8 mouse cellular contexts compared by ENCODE assay signal in the genomic region with DNA sequence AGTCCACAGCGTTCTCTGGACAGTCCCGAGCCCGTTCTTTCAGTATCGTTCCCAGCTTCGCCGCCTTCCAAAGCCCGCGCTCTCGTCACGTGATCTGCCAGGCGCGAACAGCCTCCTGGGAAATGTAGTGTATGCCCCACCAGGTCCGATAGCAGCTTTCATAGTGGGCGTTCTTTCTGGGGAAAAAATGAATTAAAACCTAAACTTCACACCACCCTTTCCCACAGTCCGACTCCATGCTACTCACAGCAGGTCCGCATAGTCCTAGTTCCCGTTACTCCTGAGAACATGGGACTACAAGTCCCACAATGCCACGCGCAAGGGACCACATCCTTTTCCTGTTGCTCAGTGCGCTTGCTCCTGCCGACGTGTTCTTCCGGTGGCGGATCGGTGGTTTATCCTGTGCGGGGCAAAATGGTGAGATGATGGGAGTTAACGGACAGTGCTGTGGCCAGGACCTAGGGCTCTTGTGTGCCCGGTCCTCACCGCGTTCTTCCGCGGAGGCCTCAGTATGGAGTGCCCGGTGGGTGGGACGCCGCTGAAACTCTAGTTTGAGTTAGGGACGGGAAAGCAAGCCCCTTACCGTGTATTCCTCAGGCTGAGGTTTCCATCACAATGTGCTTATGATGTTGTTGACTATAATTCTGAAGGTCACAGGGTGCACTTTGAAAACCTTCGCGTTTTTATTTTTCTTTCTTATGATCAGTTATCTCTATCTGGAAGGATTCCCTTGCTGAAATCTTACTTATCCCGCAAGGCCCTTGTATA. TPM values are rescaled to one million over a fixed set of nuclear protein-coding genes. Genes with fewer than 3 reads are reported as not detected.
A peak's percentile ranks its signal among the peaks of the same experiment; 100 is the strongest.
DNase-seq lines count a peak whose midpoint lies in the region; ATAC-seq and TF ChIP-seq lines count a peak whose summit lies in the region.

Tmem258 (plus strand) TSS at position 167 of the 768 bp plus-strand sequence.
Fen1 (minus strand) TSS at position 322 of the 768 bp plus-strand sequence.

- no peaks in the 10 kb centered on the region for H3K4me1 ChIP-seq in embryonic facial prominence, embryonic 14.5 days (ENCODE audit: control insufficient read depth, insufficient read depth, low read length)
- H3K4me1 ChIP-seq in limb, embryonic 14.5 days (ENCODE audit: control insufficient read depth, insufficient read depth, low read length), result peaks cover 8% of the 10 kb centered on the region
- peaks cover 10% of the 10 kb centered on the region; the same call in 1 of the 2 replicates for H3K4me1 ChIP-seq in midbrain, postnatal 0 days (ENCODE audit: insufficient read depth, low read length)

- H3K27ac ChIP-seq in embryonic facial prominence, embryonic 14.5 days (replicated peaks; ENCODE audit: low read depth, low read length), result peak within 1 kb of the TSS; percentile 84
- H3K27ac ChIP-seq in limb, embryonic 14.5 days (replicated peaks; ENCODE audit: low read depth, low read length), result peak within 1 kb of the TSS; percentile 48
- peak within 1 kb of the TSS; percentile 71 for H3K27ac ChIP-seq in midbrain, postnatal 0 days (ENCODE audit: low read depth, low read length)

- peak; percentile 85 for DNase-seq in 3134 (ENCODE audit: extremely low read depth, insufficient read length, low spot score)
- peak; percentile 64 to 80 for DNase-seq in adrenal gland, postnatal 4 days (ENCODE audit: low spot score in 2 of 2)
- peak; percentile 95 for DNase-seq in embryonic facial prominence, embryonic 14.5 days (ENCODE audit: low spot score)
- DNase-seq in heart, adult 8-10 months (ENCODE audit: low spot score), result peak; percentile 92
- DNase-seq in kidney, adult 9 months, result peak; percentile 95
- peak; percentile 89 for DNase-seq in limb, embryonic 14.5 days (ENCODE audit: low spot score)
- peak; percentile 92 for DNase-seq in midbrain, postnatal 0 days (ENCODE audit: low spot score)
- DNase-seq in spleen, postnatal 14 days (ENCODE audit: low spot score in 2 of 2), result peak; percentile 83 to 88

- WGBS in embryonic facial prominence, embryonic 14.5 days, result under 1% methylated on average over 39 of the region's 40 CpGs
- under 1% methylated on average over 39 of the region's 40 CpGs for WGBS in limb, embryonic 14.5 days
- WGBS in midbrain, postnatal 0 days, result under 1% methylated on average over 40 of the region's 40 CpGs

- TF ChIP-seq CTCF in midbrain, postnatal 0 days (IDR thresholded peaks at IDR 0.05), result no peak

- TF ChIP-seq POLR2A in limb, embryonic 14.5 days (IDR thresholded peaks at IDR 0.05; ENCODE audit: borderline replicate concordance, extremely low read depth, insufficient read depth, insufficient read length), result no peak; the same call in 1 of the 2 replicates

- H3K4me3 ChIP-seq in embryonic facial prominence, embryonic 14.5 days (ENCODE audit: low read depth, low read length), result peak within 1 kb of the TSS; percentile 78
- peak within 1 kb of the TSS; percentile 90 for H3K4me3 ChIP-seq in limb, embryonic 14.5 days (replicated peaks; ENCODE audit: low read length)
- peak within 1 kb of the TSS; percentile 80 for H3K4me3 ChIP-seq in midbrain, postnatal 0 days (ENCODE audit: low read depth, low read length)

- H3K4me2 ChIP-seq in embryonic facial prominence, embryonic 14.5 days (ENCODE audit: low read depth, low read length), result peak within 1 kb of the TSS; percentile 80
- H3K4me2 ChIP-seq in limb, embryonic 14.5 days (replicated peaks; ENCODE audit: low read depth, low read length, severe bottlenecking), result peak within 1 kb of the TSS; percentile 88
- peak within 1 kb of the TSS; percentile 85 for H3K4me2 ChIP-seq in midbrain, postnatal 0 days (ENCODE audit: low read depth, low read length, poor library complexity, severe bottlenecking)

- no peaks in the 10 kb centered on the region for H3K27me3 ChIP-seq in embryonic facial prominence, embryonic 14.5 days (replicated peaks; ENCODE audit: control insufficient read depth, insufficient read depth, low read length)
- H3K27me3 ChIP-seq in limb, embryonic 14.5 days (ENCODE audit: control insufficient read depth, insufficient read depth, low read length), result no peaks in the 10 kb centered on the region
- no peaks in the 10 kb centered on the region for H3K27me3 ChIP-seq in midbrain, postnatal 0 days (ENCODE audit: insufficient read depth, low read length)

- ATAC-seq in embryonic facial prominence, embryonic 14.5 days (ENCODE audit: low read depth), result peak; percentile 95
- ATAC-seq in limb, embryonic 14.5 days (ENCODE audit: low FRiP score, low read depth), result peak; percentile 92
- peak; percentile 92 for ATAC-seq in midbrain, postnatal 0 days (ENCODE audit: low FRiP score)

- H3K36me3 ChIP-seq in embryonic facial prominence, embryonic 14.5 days (ENCODE audit: control insufficient read depth, insufficient read depth, low read length), result peaks cover 51% of the 10 kb centered on the region
- peaks cover 54% of the 10 kb centered on the region for H3K36me3 ChIP-seq in limb, embryonic 14.5 days (ENCODE audit: control insufficient read depth, insufficient read depth, low read length)
- H3K36me3 ChIP-seq in midbrain, postnatal 0 days (ENCODE audit: insufficient read depth, low read length), result peaks cover 39% of the 10 kb centered on the region

- H3K9ac ChIP-seq in embryonic facial prominence, embryonic 14.5 days (ENCODE audit: low read depth, low read length), result peak within 1 kb of the TSS; percentile 89
- peak within 1 kb of the TSS; percentile 77 for H3K9ac ChIP-seq in limb, embryonic 14.5 days (ENCODE audit: low read depth, low read length, severe bottlenecking)
- H3K9ac ChIP-seq in midbrain, postnatal 0 days (replicated peaks; ENCODE audit: low read length, poor library complexity, severe bottlenecking), result peak within 1 kb of the TSS; percentile 70

- H3K9me3 ChIP-seq in embryonic facial prominence, embryonic 14.5 days (ENCODE audit: control insufficient read depth, low read length), result no peaks in the 10 kb centered on the region
- no peaks in the 10 kb centered on the region for H3K9me3 ChIP-seq in limb, embryonic 14.5 days (ENCODE audit: control insufficient read depth, low read length)
- no peaks in the 10 kb centered on the region for H3K9me3 ChIP-seq in midbrain, postnatal 0 days (ENCODE audit: low read length)

RNA-seq across cellular contexts. Expression of gene Tmem258, which starts in this region (rescaled TPM):
- total RNA-seq in adrenal gland, postnatal 4 days (2021), result 100 to 1,000 TPM; 161 to 182 TPM
- 482 and 563 TPM in 2 replicates for polyA plus RNA-seq in embryonic facial prominence, embryonic 14.5 days (2014; fragmentation: Nextera tagmentation; extraction: Ambion mirVana)
- total RNA-seq in heart, adult 8-10 months (2022), result 100 to 1,000 TPM; 163 to 218 (median 190) TPM
- polyA plus RNA-seq in limb, embryonic 14.5 days (2012; rRNA removed), result 178 and 186 TPM in 2 replicates
- polyA plus RNA-seq in limb, embryonic 14.5 days (2014; fragmentation: Nextera tagmentation; extraction: Ambion mirVana), result 484 and 516 TPM in 2 replicates
- 61.4 and 84.7 TPM in 2 replicates for total RNA-seq in midbrain, postnatal 0 days (2014; rRNA removed)
- 279 and 299 TPM in 2 replicates for polyA plus RNA-seq in midbrain, postnatal 0 days (2015; fragmentation: Nextera tagmentation; extraction: Ambion mirVana)

RNA-seq across cellular contexts. Expression of gene Fen1, which starts in this region (rescaled TPM):
- total RNA-seq in adrenal gland, postnatal 4 days (2021), result 10 to 100 TPM; 32.9 to 35.8 TPM
- polyA plus RNA-seq in embryonic facial prominence, embryonic 14.5 days (2014; fragmentation: Nextera tagmentation; extraction: Ambion mirVana), result 52.7 and 63.0 TPM in 2 replicates
- 1 to 10 TPM; 3.5 to 5.3 (median 4.9) TPM for total RNA-seq in heart, adult 8-10 months (2022)
- polyA plus RNA-seq in limb, embryonic 14.5 days (2012; rRNA removed), result 37.3 and 40.8 TPM in 2 replicates
- polyA plus RNA-seq in limb, embryonic 14.5 days (2014; fragmentation: Nextera tagmentation; extraction: Ambion mirVana), result 58.2 and 61.2 TPM in 2 replicates
- 19.8 and 20.9 TPM in 2 replicates for total RNA-seq in midbrain, postnatal 0 days (2014; rRNA removed)
- polyA plus RNA-seq in midbrain, postnatal 0 days (2015; fragmentation: Nextera tagmentation; extraction: Ambion mirVana), result 20.5 and 21.8 TPM in 2 replicates

Comparison
In these comparisons a context has a peak if more than half of its experiments do, and no peak if none do; other contexts are left out.
1. Peak in every context shown above with its lines: DNase-seq, ATAC-seq, H3K4me3 ChIP-seq and H3K27ac ChIP-seq.